Mouse (Mus musculus) olfactory bulb, adult 2 months (tissue): Measurements from ENCODE around the gene Oxsr1. TPM values are rescaled to one million over a fixed set of nuclear protein-coding genes. Genes with fewer than 3 reads are reported as not detected.
A peak's percentile ranks its signal among the peaks of the same experiment; 100 is the strongest.

Experiments used
- H3K27ac ChIP-seq: fragments of 200-500 bp; 2 replicates; pipeline ENCODE4 v1.5.1; 2012; ENCODE audit warnings: low read depth, low read length; ENCODE audit not compliant: insufficient read depth
- H3K4me1 ChIP-seq: fragments of 200-500 bp; 2 replicates; pipeline ENCODE4 v1.6.1; 2012; ENCODE audit warnings: low read length; ENCODE audit not compliant: control insufficient read depth, insufficient read depth
- H3K4me3 ChIP-seq: fragments of 200-500 bp; 2 replicates; pipeline ENCODE4 v1.5.1; 2012; ENCODE audit warnings: mild to moderate bottlenecking, low read depth, low read length, moderate library complexity; ENCODE audit not compliant: insufficient read depth
- CTCF ChIP-seq: fragments of 200-500 bp; IDR thresholded peaks from 2 replicates; pipeline ENCODE4 v1.5.1; 2012; ENCODE audit warnings: low read depth, mild to moderate bottlenecking, low read length, moderate library complexity; ENCODE audit not compliant: insufficient read depth
- POLR2A ChIP-seq: fragments of 200-500 bp; IDR thresholded peaks from 2 replicates; pipeline ENCODE4 v1.6.1; 2012; ENCODE audit warnings: mild to moderate bottlenecking, low read depth, low read length, moderate library complexity; ENCODE audit not compliant: insufficient read depth
- WGBS: fragments of 180-500 bp; shearing (Covaris S2); methylation state at CpG from one replicate; pipeline ENCODE4 v1.1.7; 2018; 5-methylcytosine and 5-hydroxymethylcytosine counted together
- polyA plus RNA-seq: library from polyadenylated mRNA; stranded (reverse); fragments of >200 nt; gene quantifications from 2 replicates; pipeline ENCODE4 v1.2.4, GENCODE M21; 2012; ENCODE audit warnings: low replicate concordance; ENCODE audit not compliant: missing spikeins, insufficient read depth, insufficient read length

Oxsr1 gene
- polyA plus RNA-seq, 1 experiment = not detected

DNA sequence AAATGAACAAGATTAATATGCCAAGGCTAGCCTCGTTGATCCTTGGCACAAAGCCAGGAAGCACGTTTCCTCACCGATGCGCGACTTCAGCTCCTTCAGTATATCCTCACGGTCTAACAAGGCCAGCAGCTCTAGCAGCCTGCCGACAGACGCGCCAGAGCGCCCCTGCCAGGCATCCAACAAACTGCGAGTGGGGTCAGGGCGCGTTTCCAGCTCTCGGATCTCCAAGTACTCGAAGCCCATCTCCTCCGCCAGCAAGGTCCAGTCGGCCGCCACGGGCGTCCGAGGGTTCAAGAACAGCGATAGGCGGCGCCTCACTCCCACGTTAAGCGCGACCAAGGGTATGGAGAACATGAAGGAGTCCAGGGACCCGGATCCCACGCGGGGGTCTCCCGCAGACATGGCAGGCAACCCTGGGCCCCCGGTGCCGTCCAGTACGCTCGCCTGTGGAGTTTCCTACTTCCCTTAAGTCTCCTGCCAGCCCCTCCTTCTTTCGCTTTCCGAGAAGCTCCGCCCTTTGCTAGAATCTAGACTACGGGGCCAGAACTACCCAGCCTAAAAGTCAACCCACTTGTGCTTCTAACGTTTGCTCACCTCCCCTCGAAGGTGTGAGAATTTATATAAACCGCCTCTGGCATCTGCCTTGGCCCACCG, 17.5 kb upstream of the Oxsr1 start, which contains the start of gene Acaa1a:
Gene Acaa1a (plus strand): TSS at position 119 of the 654 bp plus-strand sequence.
- peak within 1 kb of the TSS; percentile 89 for H3K4me3 ChIP-seq

GRCm38 (mm10) chr9:119339106-119339505, 16.9 kb upstream of the Oxsr1 start:
- Histone ChIP-seq H3K4me3 (peak overlapping the region; percentile 70), H3K27ac (no peak overlapping the region), H3K4me1 (peaks cover 19% of the 10 kb centered on the region)
- TF ChIP-seq POLR2A (no peak), CTCF (no peak)
- WGBS = 60% methylated on average over 7 of the region's 7 CpGs

More for the DNA sequence above, 17.5 kb upstream of the Oxsr1 start, which contains the start of gene Acaa1a:
- Histone ChIP-seq H3K27ac (peak within 1 kb of the TSS; percentile 90), H3K4me1 (peaks cover 19% of the 10 kb centered on the region)
- no peak for TF ChIP-seq CTCF
- TF ChIP-seq POLR2A = no peak
- WGBS = under 1% methylated on average over 43 of the region's 43 CpGs

GRCm38 (mm10) chr9:119338350-119338749, 16.1 kb upstream of the Oxsr1 start:
- Histone ChIP-seq H3K4me3 (no peak overlapping the region), H3K27ac (no peak overlapping the region), H3K4me1 (peaks cover 19% of the 10 kb centered on the region)
- TF ChIP-seq CTCF (no peak), POLR2A (no peak)
- 93% methylated on average over 3 of the region's 3 CpGs for WGBS

DNA sequence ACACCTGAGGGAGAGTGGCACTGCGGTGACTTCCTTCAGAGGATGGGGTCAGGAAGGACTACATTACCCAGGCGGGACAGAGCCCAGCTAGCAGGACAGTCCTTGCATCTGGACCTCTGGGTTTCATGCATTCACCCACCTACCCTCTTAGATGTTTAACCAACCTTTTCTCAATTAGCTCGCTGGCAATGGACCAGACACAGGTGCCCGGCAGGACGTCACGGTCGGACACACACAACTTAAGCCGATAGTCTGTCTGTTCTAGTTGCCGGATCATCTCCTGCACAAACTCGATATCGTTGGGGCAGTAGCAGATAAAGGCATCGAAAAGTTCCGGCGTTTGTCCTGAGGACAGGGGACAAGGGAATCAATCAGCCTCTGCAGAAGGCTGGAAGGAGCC, 15.6 kb upstream of the Oxsr1 start:
- WGBS = 94% methylated on average over 14 of the region's 14 CpGs
- H3K4me1 ChIP-seq = peaks cover 18% of the 10 kb centered on the region
- H3K27ac ChIP-seq = no peak overlapping the region
- TF ChIP-seq CTCF (no peak), POLR2A (no peak)
- H3K4me3 ChIP-seq = no peak overlapping the region

GRCm38 (mm10) chr9:119335571-119335970, 13.3 kb upstream of the Oxsr1 start:
- H3K27ac ChIP-seq = no peak overlapping the region
- no peak overlapping the region for H3K4me3 ChIP-seq
- TF ChIP-seq CTCF (no peak), POLR2A (no peak)
- H3K4me1 ChIP-seq = peaks cover 10% of the 10 kb centered on the region
- WGBS = 88% methylated on average over 4 of the region's 4 CpGs

DNA sequence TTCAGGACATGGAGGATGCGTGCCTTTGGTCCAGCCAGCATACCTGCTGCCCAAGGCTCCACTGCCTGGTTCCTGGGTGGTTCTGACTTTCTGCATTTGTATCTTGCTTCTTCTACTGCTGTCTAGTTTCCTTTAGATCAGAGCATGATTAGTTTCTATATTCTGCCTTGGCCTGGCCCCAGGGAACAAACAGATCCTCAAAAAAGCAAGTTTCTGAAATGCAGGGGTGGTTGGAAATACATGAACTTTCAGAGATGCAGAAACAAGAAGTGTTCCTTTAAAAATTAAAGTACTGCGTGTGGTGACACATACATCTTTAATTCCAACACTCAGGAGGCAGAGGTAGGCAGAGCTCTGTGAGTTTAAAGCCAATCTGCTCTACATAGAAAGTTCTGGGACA, 12.6 kb upstream of the Oxsr1 start:
- Histone ChIP-seq H3K4me3 (no peak overlapping the region), H3K27ac (no peak overlapping the region), H3K4me1 (peaks cover 8% of the 10 kb centered on the region)
- 84% methylated on average over 2 of the region's 2 CpGs for WGBS
- TF ChIP-seq CTCF = no peak
- no peak for TF ChIP-seq POLR2A

GRCm38 (mm10) chr9:119334324-119334723, 12.1 kb upstream of the Oxsr1 start:
- TF ChIP-seq POLR2A (no peak), CTCF (no peak)
- 44% methylated on average over 10 of the region's 10 CpGs for WGBS
- Histone ChIP-seq H3K4me1 (0 out of 2 replicates have a peak, but pooled peaks cover 3% of the 10 kb centered on the region), H3K27ac (no peak overlapping the region), H3K4me3 (no peak overlapping the region)

DNA sequence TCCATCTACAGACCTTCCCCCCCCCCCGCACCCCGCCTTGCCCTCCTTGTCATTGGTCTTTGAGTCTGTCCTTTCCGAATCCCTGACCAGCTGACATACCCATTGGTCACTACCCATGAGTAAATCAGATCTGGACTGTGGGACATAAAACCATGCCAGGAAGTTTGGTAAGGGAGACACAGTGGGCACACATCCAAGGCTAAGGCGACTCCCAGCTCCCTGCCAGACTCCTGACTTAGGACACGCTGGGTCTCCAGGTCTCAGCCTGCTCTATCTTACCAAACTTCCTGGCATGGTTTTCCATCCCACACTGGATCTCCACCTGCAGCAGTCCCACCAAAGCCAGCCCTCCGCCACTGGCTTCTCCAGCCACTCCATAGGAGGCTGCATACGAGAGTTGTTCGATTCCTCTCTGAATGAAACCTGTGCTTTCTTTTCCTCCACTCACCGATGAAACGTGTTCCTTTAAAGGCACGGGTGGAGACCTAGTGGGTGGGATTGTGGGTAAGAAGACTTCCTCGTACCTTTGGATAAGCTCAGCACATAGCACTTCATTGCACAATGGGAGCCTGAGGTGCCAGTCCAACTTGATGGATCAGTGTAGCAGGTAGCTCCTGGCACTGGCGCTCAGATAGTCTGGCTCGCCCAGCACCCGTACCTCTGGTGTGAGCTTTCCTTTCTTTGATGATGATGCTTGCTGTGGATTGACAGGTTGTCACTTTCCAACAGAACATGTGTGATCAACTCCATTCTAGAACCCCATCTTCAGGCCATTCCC, 8.1 kb upstream of the Oxsr1 start:
- WGBS = 88% methylated on average over 15 of the region's 15 CpGs

GRCm38 (mm10) chr9:119328488-119328887, 6.3 kb upstream of the Oxsr1 start:
- no peaks in the 10 kb centered on the region for H3K4me1 ChIP-seq
- H3K27ac ChIP-seq = no peak overlapping the region
- no peak overlapping the region for H3K4me3 ChIP-seq
- 71% methylated on average over 3 of the region's 3 CpGs for WGBS
- TF ChIP-seq CTCF (no peak), POLR2A (no peak)

More for the DNA sequence above, 8.1 kb upstream of the Oxsr1 start:
- TF ChIP-seq CTCF = no peak
- no peak for TF ChIP-seq POLR2A
- no peak overlapping the region for H3K27ac ChIP-seq
- H3K4me3 ChIP-seq = no peak overlapping the region
- H3K4me1 ChIP-seq = no peaks in the 10 kb centered on the region
